ENCODE assay signal across 19 mouse cellular contexts in the genomic region with DNA sequence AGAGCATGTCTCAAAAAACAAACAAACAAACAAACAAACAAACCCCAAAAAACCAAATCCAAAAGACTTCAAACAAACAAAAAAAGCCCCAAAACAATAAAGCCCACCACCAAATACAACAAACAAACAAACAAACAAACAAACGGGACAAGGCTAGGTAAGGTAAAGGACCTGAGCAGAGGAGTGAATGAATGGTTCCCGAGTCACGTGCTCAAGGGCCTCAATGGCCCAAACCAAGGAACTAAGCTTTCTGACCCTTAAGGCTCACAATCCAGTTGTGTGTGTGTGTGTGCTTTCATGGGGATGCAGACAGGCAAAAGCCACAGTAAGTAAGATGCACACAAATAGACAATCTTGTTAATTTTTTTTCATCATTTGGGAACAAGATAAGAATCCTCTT. TPM values are rescaled to one million over a fixed set of nuclear protein-coding genes. Genes with fewer than 3 reads are reported as not detected.
DNase-seq lines count a peak whose midpoint lies in the region; ATAC-seq and TF ChIP-seq lines count a peak whose summit lies in the region.
"Had no signal": no experiment of that assay in that cellular context is flagged by ENCODE, and none has a peak within 500 bp of the region (broad histone marks: within the 10 kb centered on the region; RNA-seq: fewer than 3 reads in every experiment).

No protein-coding gene starts in this region.

- no peak for TF ChIP-seq CTCF in lung, postnatal 0 days (IDR thresholded peaks at IDR 0.05)
- TF ChIP-seq CTCF in kidney, adult 2 months (conservative IDR thresholded peaks at IDR 0.05; ENCODE audit: insufficient read depth, insufficient read length, low read depth, low read length), result no peak

- no peak overlapping the region for H3K4me3 ChIP-seq in lung, postnatal 0 days (ENCODE audit: low read depth, low read length)
- no peak overlapping the region for H3K4me3 ChIP-seq in intestine, embryonic 14.5 days (ENCODE audit: low read depth, low read length)
- H3K4me3 ChIP-seq in macrophage (ENCODE audit: inconsistent target), result no peak overlapping the region
- H3K4me3 ChIP-seq in kidney, adult 2 months (ENCODE audit: insufficient read depth, low read depth, low read length), result no peak overlapping the region
- H3K4me3 ChIP-seq: heart, embryonic 12.5 days; hindbrain, embryonic 13.5 days; limb, embryonic 15.5 days; midbrain, embryonic 10.5 days had no signal

- DNase-seq in lung, postnatal 0 days (ENCODE audit: low spot score), result no peak
- DNase-seq in lung, postnatal 10 days, result no peak
- no peak for DNase-seq in intestine, embryonic 14.5 days (ENCODE audit: low spot score)
- no peak for DNase-seq in kidney, adult 2 months
- no peak for DNase-seq in kidney, postnatal 4 days
- DNase-seq in right cerebral cortex, postnatal 4 days, result no peak
- DNase-seq: adrenal gland, adult 8-10 months; cerebellum, adult 11 months; cerebellum, postnatal 14 days; embryo, embryonic 11 days; forebrain, postnatal 0 days; heart, postnatal 14 days; layer of hippocampus, postnatal 36 days had no signal

- no peak overlapping the region for H3K9ac ChIP-seq in lung, postnatal 0 days (replicated peaks; ENCODE audit: low read depth)
- no peak overlapping the region for H3K9ac ChIP-seq in intestine, embryonic 14.5 days (ENCODE audit: low read length)
- H3K9ac ChIP-seq: forebrain, postnatal 0 days; heart, embryonic 12.5 days; hindbrain, embryonic 13.5 days; limb, embryonic 15.5 days had no signal

- no peak overlapping the region for H3K4me2 ChIP-seq in lung, postnatal 0 days (replicated peaks; ENCODE audit: low read depth, low read length)
- H3K4me2 ChIP-seq in intestine, embryonic 14.5 days (ENCODE audit: low read length), result no peak overlapping the region
- H3K4me2 ChIP-seq: heart, embryonic 12.5 days; hindbrain, embryonic 13.5 days; limb, embryonic 15.5 days had no signal

- TF ChIP-seq EP300 in lung, postnatal 0 days (IDR thresholded peaks at IDR 0.05), result no peak

- no peak for ATAC-seq in lung, postnatal 0 days
- no peak for ATAC-seq in intestine, embryonic 14.5 days (replicated peaks; ENCODE audit: low FRiP score, low TSS enrichment, low read depth)
- ATAC-seq: forebrain, postnatal 0 days; inflammation-experienced regulatory T-cells, adult 6 months had no signal

- H3K9me3 ChIP-seq in lung, postnatal 0 days (ENCODE audit: low read length), result no peaks in the 10 kb centered on the region
- H3K9me3 ChIP-seq in intestine, embryonic 14.5 days (ENCODE audit: control insufficient read depth, low read length), result no peaks in the 10 kb centered on the region
- H3K9me3 ChIP-seq: heart, embryonic 12.5 days; hindbrain, embryonic 13.5 days; limb, embryonic 15.5 days; midbrain, embryonic 10.5 days had no signal

- WGBS in lung, postnatal 0 days, result 85% methylated on average over 3 of the region's 3 CpGs
- WGBS in intestine, embryonic 14.5 days, result 94% methylated on average over 3 of the region's 3 CpGs
- WGBS in macrophage (ENCODE audit: missing documents), result 95% methylated on average over 2 of the region's 3 CpGs
- WGBS in kidney, adult 2 months, result 95% methylated on average over 3 of the region's 3 CpGs

- H3K36me3 ChIP-seq in lung, postnatal 0 days (ENCODE audit: insufficient read depth, low read length), result peaks cover 4% of the 10 kb centered on the region; the same call in 1 of the 2 replicates
- peaks cover 10% of the 10 kb centered on the region for H3K36me3 ChIP-seq in intestine, embryonic 14.5 days (ENCODE audit: control insufficient read depth, insufficient read depth, low read length)
- H3K36me3 ChIP-seq in macrophage (ENCODE audit: inconsistent target), result no peaks in the 10 kb centered on the region
- H3K36me3 ChIP-seq in kidney, adult 2 months (ENCODE audit: control insufficient read depth, insufficient read depth, low read length), result no peaks in the 10 kb centered on the region; the same call in 1 of the 2 replicates

- TF ChIP-seq POLR2A in kidney, adult 2 months (IDR thresholded peaks at IDR 0.05; ENCODE audit: low read depth, low read length), result no peak

- H3K27ac ChIP-seq in lung, postnatal 0 days (ENCODE audit: low read length), result peak overlapping the region; percentile 74
- H3K27ac ChIP-seq in intestine, embryonic 14.5 days (ENCODE audit: low read depth), result 0 out of 2 replicates have a peak overlapping the region, but pooled peaks have one; percentile 7
- H3K27ac ChIP-seq in macrophage, result peak overlapping the region; percentile 73
- H3K27ac ChIP-seq in kidney, adult 2 months (ENCODE audit: insufficient read depth, low read depth, low read length), result no peak overlapping the region
- H3K27ac ChIP-seq: hindbrain, embryonic 13.5 days; midbrain, embryonic 10.5 days had no signal

- H3K4me1 ChIP-seq in lung, postnatal 0 days (ENCODE audit: insufficient read depth, low read depth, low read length), result no peaks in the 10 kb centered on the region
- H3K4me1 ChIP-seq in intestine, embryonic 14.5 days (replicated peaks; ENCODE audit: control insufficient read depth, insufficient read depth, low read length), result peaks cover 8% of the 10 kb centered on the region; the same call in 1 of the 2 replicates
- H3K4me1 ChIP-seq in kidney, adult 2 months (ENCODE audit: control insufficient read depth, insufficient read depth, low read length), result peaks cover 4% of the 10 kb centered on the region; the same call in 1 of the 2 replicates
- H3K4me1 ChIP-seq: heart, embryonic 12.5 days; hindbrain, embryonic 13.5 days; limb, embryonic 15.5 days; midbrain, embryonic 10.5 days had no signal

- no peaks in the 10 kb centered on the region for H3K27me3 ChIP-seq in lung, postnatal 0 days (replicated peaks; ENCODE audit: insufficient read depth, low read length)
- no peaks in the 10 kb centered on the region for H3K27me3 ChIP-seq in intestine, embryonic 14.5 days (replicated peaks; ENCODE audit: control insufficient read depth, insufficient read depth, low read length)
- H3K27me3 ChIP-seq in kidney, adult 2 months (replicated peaks; ENCODE audit: control insufficient read depth, insufficient read depth, low read length), result no peaks in the 10 kb centered on the region
- H3K27me3 ChIP-seq: heart, embryonic 12.5 days; hindbrain, embryonic 13.5 days; limb, embryonic 15.5 days had no signal

- peaks cover 29% of the 10 kb centered on the region; the same call in 1 of the 2 replicates for H3K79me2 ChIP-seq in macrophage (ENCODE audit: inconsistent target)

RNA-seq across cellular contexts. Expression of gene Tubd1, which starts 59.5 kb away (rescaled TPM):
- 7.3 and 7.5 TPM in 2 replicates for polyA plus RNA-seq in lung, postnatal 0 days (2015; fragmentation: Nextera tagmentation; extraction: Ambion mirVana)
- 9.9 and 10.6 TPM in 2 replicates for polyA plus RNA-seq in intestine, embryonic 14.5 days (2014; fragmentation: Nextera tagmentation; extraction: Ambion mirVana)
- total RNA-seq in macrophage (2018; cell fraction: chromatin; rRNA removed), result 10 to 100 TPM in 4 of 26 experiments, 1 to 10 TPM in 21, under 1 TPM in 1; 0.94 to 14.1 (median 6.1) TPM
- 1 to 10 TPM; 1.9 to 6.5 (median 5.2) TPM for total RNA-seq in macrophage (2018; cell fraction: cytosol; rRNA removed)
- 10 to 100 TPM in 3 of 26 experiments, 1 to 10 TPM in 22, under 1 TPM in 1; 0.81 to 13.4 (median 6.3) TPM for total RNA-seq in macrophage (2018; cell fraction: nucleus; rRNA removed)
- 4.1 to 5.8 TPM (median 4.5 TPM) in 3 replicates for polyA plus RNA-seq in macrophage (2018)
- polyA plus RNA-seq in kidney, adult 2 months (2012; rRNA removed), result 2.6 and 2.8 TPM in 2 replicates

RNA-seq across cellular contexts. Expression of gene Rps6kb1, which starts 59.7 kb away (rescaled TPM):
- polyA plus RNA-seq in lung, postnatal 0 days (2015; fragmentation: Nextera tagmentation; extraction: Ambion mirVana), result 35.5 and 35.6 TPM in 2 replicates
- 50.7 and 58.0 TPM in 2 replicates for polyA plus RNA-seq in intestine, embryonic 14.5 days (2014; fragmentation: Nextera tagmentation; extraction: Ambion mirVana)
- total RNA-seq in macrophage (2018; cell fraction: chromatin; rRNA removed), result 10 to 100 TPM; 43.2 to 98.0 (median 75.0) TPM
- 10 to 100 TPM; 10.8 to 18.2 (median 14.3) TPM for total RNA-seq in macrophage (2018; cell fraction: cytosol; rRNA removed)
- 10 to 100 TPM; 24.2 to 94.2 (median 46.2) TPM for total RNA-seq in macrophage (2018; cell fraction: nucleus; rRNA removed)
- 14.6 to 22.7 TPM (median 16.3 TPM) in 3 replicates for polyA plus RNA-seq in macrophage (2018)
- 6.0 and 7.3 TPM in 2 replicates for polyA plus RNA-seq in kidney, adult 2 months (2012; rRNA removed)
